Mouse (Mus musculus) A20 (cell line): ENCODE measurements around the gene Fam151a.
"Not testable (repeated sequence)": the region's sequence is repeated elsewhere in the genome, so short reads cannot be mapped to it uniquely, and the experiment has no call there.

ENCODE experiments used
- DNase-seq: peaks from one replicate; pipeline ENCODE4 v3.0.0-alpha.2; 2011; ENCODE audit warnings: low read depth, low spot score

Fam151a gene

GRCm38 (mm10) chr4:106733636-106734035 is at the start of gene Fam151a:
Gene Fam151a, plus strand, starts transcription at chr4:106733889.
- DNase-seq: no peak

DNA sequence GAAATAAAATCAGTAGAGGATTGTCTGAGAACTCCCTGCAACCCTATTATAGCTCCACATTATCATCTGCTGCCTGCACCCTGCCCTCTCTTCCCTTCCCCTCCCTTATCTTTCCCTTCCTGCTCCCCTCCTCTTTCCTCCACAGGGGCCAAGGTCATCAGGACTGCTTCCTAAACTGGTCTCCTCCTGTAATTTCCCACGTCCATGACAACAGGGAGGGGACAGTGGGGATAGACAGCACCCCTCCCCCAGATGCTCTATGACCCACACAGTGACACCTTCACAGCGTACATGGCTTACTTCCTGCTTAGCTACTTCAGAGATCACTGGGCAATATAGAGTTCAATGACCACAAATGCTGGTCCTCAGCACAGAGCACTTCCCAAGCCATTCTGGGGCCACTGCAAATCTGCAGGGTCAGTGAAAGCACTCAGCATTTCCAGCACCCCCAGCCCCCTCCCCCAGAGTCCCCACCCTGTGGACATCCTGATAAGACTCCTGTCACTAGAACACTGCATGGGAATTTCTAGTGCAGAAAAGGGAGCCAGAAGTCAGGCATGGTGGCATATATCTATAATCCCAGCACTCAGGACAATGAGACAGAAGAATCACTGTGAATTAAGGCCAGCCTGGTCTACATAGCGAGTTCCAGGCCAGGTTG is 44.9 kb upstream of the Fam151a start:
- DNase-seq: no peak

GRCm38 (mm10) chr4:106693841-106694430 is 39.8 kb upstream of the Fam151a start:
- DNase-seq: no peak

DNA sequence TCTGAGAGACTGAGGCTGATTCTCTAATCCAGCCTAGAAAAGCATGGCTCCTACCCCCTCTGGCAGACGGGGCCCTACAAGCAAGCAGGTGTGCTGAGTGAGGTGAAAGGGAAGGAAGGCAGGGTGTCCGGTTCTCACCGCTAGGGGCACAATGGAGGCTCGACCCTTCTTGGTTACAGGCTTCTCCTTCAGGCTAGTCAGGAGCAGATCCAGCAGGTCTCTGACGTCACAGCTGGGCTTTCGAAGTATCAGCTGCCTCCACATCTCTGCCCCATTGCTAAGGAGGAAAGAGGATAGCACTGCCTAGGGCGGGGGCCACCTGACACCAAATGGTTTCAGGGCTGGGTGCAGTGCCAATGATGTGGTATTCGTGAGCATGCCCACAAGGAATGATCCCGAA is 33.7 kb upstream of the Fam151a start:
- peak; percentile 43 for DNase-seq

DNA sequence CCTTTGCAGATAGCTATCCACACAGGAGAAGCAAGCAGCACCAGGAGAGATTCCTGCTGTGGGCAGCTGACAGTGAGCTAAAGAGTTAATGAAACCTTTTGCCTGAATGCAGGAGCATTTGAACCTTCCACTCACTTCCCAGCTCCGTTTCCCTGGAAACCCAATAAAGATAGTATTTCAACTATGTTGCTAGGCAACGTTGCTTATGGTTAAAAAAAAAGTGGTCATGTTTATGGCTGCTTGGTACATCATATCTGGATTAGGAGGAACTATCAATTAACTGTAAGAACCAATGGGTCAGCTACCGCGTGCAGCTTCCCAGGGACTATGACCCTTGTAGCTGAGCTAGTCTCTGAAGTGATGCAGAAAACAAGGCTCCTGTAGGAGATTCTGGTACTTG is 32.9 kb upstream of the Fam151a start:
- no peak for DNase-seq

- DNase-seq: no peak
These were observed 29.7 kb upstream of the Fam151a start for GRCm38 (mm10) chr4:106703956-106704355.

GRCm38 (mm10) chr4:106704416-106704815 is 29.3 kb upstream of the Fam151a start:
- no peak for DNase-seq

DNA sequence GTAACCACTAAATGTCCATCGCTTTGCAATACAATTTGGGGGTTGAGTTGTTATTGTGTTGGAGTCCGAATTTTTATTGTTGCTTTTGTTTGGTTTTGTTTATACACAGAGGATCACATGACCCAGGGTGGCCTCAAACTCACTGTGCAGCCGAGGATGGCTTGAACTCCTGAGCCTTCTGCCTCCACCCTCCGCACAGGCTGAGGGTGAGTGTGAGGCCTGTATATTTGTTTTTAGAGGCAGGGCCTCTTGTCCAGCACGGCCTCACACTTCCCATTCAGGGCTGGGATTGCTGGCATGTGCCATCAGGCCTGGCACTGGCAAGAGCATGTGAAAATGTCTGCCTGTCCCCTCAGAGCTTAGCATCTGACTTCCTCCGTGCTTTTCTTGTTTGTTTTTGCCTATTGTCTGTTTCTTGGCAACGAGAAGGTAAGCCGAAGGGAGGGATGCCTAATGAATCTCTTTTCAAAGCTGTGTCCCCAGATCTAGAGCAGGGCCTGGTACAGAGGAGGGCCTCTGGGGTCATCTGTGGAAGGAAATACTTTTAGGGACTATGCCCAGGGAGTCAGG is 28.5 kb upstream of the Fam151a start:
- DNase-seq: no peak

GRCm38 (mm10) chr4:106707957-106708356 is 25.7 kb upstream of the Fam151a start:
- DNase-seq: no peak

GRCm38 (mm10) chr4:106708408-106708807 is 25.3 kb upstream of the Fam151a start:
- peak; percentile 49 for DNase-seq

GRCm38 (mm10) chr4:106713622-106714021 is 20.1 kb upstream of the Fam151a start:
- no peak for DNase-seq

GRCm38 (mm10) chr4:106720631-106721030 is 13.1 kb upstream of the Fam151a start:
- no peak for DNase-seq

- DNase-seq: no peak
These were observed 2.9 kb upstream of the Fam151a start, which contains the start of gene Mroh7 for GRCm38 (mm10) chr4:106730814-106731213. Gene Mroh7, minus strand, starts transcription at chr4:106730925.

DNA sequence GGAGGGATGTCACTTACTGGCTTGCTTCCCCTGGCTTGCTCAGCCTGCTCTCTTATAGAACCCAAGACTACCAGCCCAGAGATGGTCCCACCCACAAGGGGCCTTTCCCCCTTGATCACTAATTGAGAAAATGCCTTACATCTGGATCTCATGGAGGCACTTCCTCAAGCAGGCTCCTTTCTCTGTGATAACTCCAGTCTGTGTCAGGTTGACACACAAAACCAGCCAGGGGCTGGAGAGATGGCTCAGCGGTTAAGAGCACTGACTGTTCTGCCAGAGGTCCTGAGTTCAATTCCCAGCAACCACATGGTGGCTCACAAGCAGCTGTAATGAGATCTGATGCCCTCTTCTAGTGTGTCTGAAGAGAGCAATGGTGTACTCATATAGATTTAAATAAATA is 3.2 kb downstream of the Fam151a start:
- DNase-seq: not testable (repeated sequence)

- no peak for DNase-seq
These were observed 4.2 kb downstream of the Fam151a start for GRCm38 (mm10) chr4:106737904-106738303.

DNA sequence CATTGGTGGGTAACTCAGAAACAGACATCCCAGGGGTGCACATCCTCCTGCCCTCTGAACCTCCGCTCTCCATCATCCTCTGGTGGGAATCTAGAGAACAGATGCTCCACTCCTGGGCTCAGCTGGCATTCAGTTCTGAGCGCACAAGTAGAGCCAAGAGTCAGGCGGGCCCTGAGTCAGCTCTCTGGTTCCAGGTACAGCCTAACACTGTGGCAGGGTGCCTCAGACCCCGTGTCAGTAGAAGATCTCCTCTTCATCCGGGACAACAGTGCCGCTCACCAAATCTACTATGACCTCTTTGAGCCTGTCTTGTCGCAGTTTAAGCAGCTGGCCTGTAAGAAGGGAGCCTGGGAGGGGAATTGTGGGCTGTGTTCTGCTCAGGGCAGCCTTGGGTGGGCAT is 12.2 kb downstream of the Fam151a start:
- DNase-seq: no peak

- no peak for DNase-seq
These were observed 13.4 kb downstream of the Fam151a start for GRCm38 (mm10) chr4:106747001-106747580.

GRCm38 (mm10) chr4:106749699-106750098 is 16.0 kb downstream of the Fam151a start:
- DNase-seq: peak; percentile 39

DNA sequence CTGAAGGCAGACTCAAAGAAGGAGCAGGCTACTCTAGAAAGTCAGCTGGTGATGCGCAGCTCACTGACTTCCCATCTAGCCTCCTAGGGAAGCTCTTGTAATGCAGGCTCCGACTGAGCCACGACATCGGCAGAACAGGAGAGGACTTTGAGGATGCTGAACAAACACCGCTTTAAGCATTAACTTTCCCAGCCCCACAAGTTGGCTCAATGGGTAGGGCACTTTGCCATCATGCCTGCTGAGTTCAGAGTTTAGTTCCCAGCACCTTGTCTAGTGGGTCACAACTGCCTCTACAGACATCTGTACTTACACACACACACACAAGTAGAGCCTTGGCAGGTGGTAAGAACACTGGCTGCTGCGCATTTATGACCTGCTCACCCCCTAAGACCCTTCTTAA is 18.0 kb downstream of the Fam151a start:
- DNase-seq: no peak

DNA sequence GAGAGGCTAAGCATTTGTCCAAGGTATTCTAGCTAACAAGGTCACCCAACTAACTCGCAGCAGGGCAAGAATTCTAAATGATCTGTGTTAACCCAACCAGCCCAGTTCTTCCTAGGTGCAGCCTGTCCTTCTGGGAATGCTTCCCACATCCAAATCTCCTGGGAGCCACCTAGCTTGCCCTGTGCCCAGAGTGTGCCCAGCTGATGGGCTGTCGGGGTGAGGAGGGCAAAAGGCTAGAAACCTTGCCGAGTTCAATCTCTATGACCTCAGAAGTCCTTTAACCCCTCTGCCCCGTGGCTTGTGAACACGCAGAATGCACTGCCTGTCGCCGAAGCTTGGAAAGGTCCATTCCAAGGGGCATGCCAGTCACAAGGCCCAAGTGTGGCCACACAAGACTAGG is 30.5 kb downstream of the Fam151a start:
- DNase-seq: no peak

- no peak for DNase-seq
These were observed 35.6 kb downstream of the Fam151a start for GRCm38 (mm10) chr4:106769306-106769705.

- no peak for DNase-seq
These were observed 38.9 kb downstream of the Fam151a start for GRCm38 (mm10) chr4:106772558-106772957.

- peak; percentile 17 for DNase-seq
These were observed 42.1 kb downstream of the Fam151a start for GRCm38 (mm10) chr4:106775767-106776166.
